Mouse (Mus musculus): ENCODE results near the gene Calr4. TPM values are rescaled to one million over a fixed set of nuclear protein-coding genes. Genes with fewer than 3 reads are reported as not detected.
A peak's percentile ranks its signal among the peaks of the same experiment; 100 is the strongest.

Calr4 gene
- polyA plus RNA-seq, 1 experiment from 2014 or later, result 0.12 TPM

DNA sequence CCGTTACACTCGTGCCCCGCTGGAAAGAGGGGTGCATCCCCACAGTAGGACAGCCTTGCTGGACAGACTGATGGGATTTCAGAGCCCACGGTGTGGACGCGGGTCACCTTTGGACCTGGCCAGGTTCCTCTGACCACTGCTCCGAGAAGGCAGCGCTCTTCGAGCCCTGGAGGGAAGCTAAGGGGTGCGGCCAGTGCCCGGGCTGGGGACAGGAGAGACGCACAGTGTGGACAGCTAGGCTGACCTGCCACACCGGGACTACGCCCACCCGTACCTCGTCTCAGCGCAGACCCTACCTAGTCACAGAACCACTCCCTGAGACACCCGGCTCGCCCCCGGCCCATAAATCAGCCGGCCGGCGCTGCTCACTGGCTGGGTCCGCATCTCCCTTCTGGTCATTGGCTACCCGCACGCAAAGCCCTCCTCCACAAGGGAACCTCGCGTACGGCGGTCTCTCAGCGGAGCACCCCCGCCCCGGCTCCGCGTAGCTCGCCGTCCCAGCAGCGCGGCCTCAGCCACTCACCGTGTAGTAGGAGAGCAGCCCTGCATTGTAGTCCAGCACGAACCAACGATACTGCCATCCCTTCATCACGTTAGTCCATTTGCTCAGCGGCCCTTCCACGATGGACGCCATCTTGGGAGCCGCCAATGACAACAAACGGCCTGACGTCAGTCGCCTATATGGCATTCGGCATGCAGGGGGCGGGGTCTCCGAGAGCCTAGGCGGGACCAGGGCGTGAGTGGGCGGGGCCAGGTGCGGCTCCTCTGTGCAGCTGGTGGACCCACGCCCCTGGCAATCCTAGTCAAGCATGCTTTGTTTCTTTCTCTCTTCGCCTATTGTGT, 32.5 kb upstream of the Calr4 start, which contains the start of gene Osbpl9:
Osbpl9 (minus strand) TSS at position 691 of the 843 bp plus-strand sequence.
- peak within 1 kb of the TSS; percentile 59 for H3K4me3 ChIP-seq (replicated peaks; ENCODE audit: low read depth, low read length)
- peak; percentile 19; the same call in 1 of the 2 replicates for TF ChIP-seq CTCF (IDR thresholded peaks at IDR 0.05; ENCODE audit: low read depth)
- H3K36me3 ChIP-seq (ENCODE audit: insufficient read depth, low read length), result no peaks in the 10 kb centered on the region
- H3K27me3 ChIP-seq (ENCODE audit: insufficient read depth, low read length), result no peaks in the 10 kb centered on the region
- under 1% methylated on average over 59 of the region's 59 CpGs for WGBS
- H3K9me3 ChIP-seq (replicated peaks; ENCODE audit: low read length), result no peaks in the 10 kb centered on the region
- 0 out of 2 replicates have a peak, but pooled peaks cover 3% of the 10 kb centered on the region for H3K4me1 ChIP-seq (replicated peaks; ENCODE audit: insufficient read depth, low read length)
- peak within 1 kb of the TSS; percentile 92 for H3K4me2 ChIP-seq (ENCODE audit: low read length)
- peak within 1 kb of the TSS; percentile 67 for H3K9ac ChIP-seq (ENCODE audit: low read depth, low read length)
- DNase-seq (ENCODE audit: low spot score), result peak; percentile 98
- peak within 1 kb of the TSS; percentile 96 for H3K27ac ChIP-seq
- peak; percentile 98 for ATAC-seq (replicated peaks; ENCODE audit: low FRiP score, low read depth)

DNA sequence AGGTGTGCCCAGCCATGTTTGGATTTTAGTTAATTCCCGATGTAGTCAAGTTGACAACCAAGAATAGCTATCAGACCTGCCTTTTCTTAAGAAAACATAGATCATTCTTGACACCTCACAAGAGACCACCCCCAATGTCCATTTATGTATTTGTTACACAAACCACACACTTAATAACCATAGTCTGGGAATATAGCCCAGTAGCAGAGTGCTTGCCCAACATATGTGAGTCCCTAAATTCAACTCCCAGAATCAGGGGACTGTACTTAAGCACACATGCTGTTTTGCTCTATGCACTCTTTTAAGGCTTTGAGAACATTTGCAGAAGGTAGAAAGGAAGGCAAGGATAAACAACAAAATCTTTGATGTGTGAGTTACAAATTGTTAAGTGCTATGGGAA, 30.4 kb upstream of the Calr4 start:
- H3K4me1 ChIP-seq (replicated peaks; ENCODE audit: insufficient read depth, low read length), result 0 out of 2 replicates have a peak, but pooled peaks cover 3% of the 10 kb centered on the region
- H3K27ac ChIP-seq, result no peak overlapping the region
- DNase-seq (ENCODE audit: low spot score) (no peak), ATAC-seq (replicated peaks; ENCODE audit: low FRiP score, low read depth) (no peak)
- no peak overlapping the region for H3K4me2 ChIP-seq (ENCODE audit: low read length)
- WGBS, result 92% methylated on average over 1 of the region's 1 CpGs
- no peaks in the 10 kb centered on the region for H3K36me3 ChIP-seq (ENCODE audit: insufficient read depth, low read length)
- no peak for TF ChIP-seq CTCF (IDR thresholded peaks at IDR 0.05; ENCODE audit: low read depth)
- H3K9ac ChIP-seq (ENCODE audit: low read depth, low read length), result no peak overlapping the region
- no peak overlapping the region for H3K4me3 ChIP-seq (replicated peaks; ENCODE audit: low read depth, low read length)
- no peaks in the 10 kb centered on the region for H3K27me3 ChIP-seq (ENCODE audit: insufficient read depth, low read length)
- H3K9me3 ChIP-seq (replicated peaks; ENCODE audit: low read length), result no peaks in the 10 kb centered on the region

DNA sequence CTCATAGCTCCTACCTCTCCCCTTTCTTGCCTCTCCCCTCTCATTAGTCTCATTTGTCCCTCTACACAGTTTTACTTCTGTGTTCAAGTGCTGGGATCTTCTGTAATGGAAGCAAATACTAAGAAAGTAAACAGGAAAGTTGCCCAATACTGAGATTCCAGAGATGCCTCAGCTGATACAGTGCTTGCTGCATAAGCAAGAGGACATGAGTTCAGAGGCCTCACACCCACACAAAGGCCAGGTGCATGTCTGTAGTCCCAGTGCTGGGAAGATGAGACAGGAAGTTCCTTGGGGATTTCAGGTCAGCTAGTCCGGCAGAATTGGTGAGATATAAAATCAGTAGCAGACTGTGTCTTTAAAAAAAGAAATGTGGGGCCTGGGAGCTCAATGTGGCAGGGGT, 29.9 kb upstream of the Calr4 start:
- H3K36me3 ChIP-seq (ENCODE audit: insufficient read depth, low read length), result no peaks in the 10 kb centered on the region
- 41% methylated on average over 1 of the region's 1 CpGs for WGBS
- no peak overlapping the region for H3K9ac ChIP-seq (ENCODE audit: low read depth, low read length)
- no peaks in the 10 kb centered on the region for H3K27me3 ChIP-seq (ENCODE audit: insufficient read depth, low read length)
- no peak for TF ChIP-seq CTCF (IDR thresholded peaks at IDR 0.05; ENCODE audit: low read depth)
- H3K4me1 ChIP-seq (replicated peaks; ENCODE audit: insufficient read depth, low read length), result 0 out of 2 replicates have a peak, but pooled peaks cover 3% of the 10 kb centered on the region
- no peak overlapping the region for H3K4me3 ChIP-seq (replicated peaks; ENCODE audit: low read depth, low read length)
- no peak for DNase-seq (ENCODE audit: low spot score)
- H3K4me2 ChIP-seq (ENCODE audit: low read length), result no peak overlapping the region
- H3K27ac ChIP-seq, result no peak overlapping the region
- H3K9me3 ChIP-seq (replicated peaks; ENCODE audit: low read length), result no peaks in the 10 kb centered on the region
- ATAC-seq (replicated peaks; ENCODE audit: low FRiP score, low read depth), result no peak

DNA sequence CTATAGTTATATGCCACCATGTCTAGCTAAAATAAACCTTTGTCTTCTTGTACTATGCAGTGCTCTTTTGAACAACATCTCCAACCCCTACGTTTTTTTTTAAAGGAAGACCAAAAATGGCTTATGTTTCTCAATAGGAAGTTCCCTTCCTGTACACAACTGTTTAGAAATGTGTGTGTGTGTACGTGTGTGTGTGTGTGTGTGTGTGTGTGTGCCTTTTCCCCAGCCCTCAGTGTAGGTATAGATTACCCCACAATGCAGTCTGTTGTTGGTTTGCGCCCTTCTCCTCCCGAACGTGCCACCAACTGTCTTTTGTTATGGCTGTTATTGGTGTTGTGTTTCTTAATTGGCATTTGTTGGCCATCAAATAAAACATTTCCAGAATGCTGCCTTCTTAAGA, 26.8 kb upstream of the Calr4 start:
- Histone ChIP-seq H3K36me3 (ENCODE audit: insufficient read depth, low read length) (no peaks in the 10 kb centered on the region), H3K9ac (ENCODE audit: low read depth, low read length) (no peak overlapping the region), H3K27me3 (ENCODE audit: insufficient read depth, low read length) (no peaks in the 10 kb centered on the region), H3K9me3 (replicated peaks; ENCODE audit: low read length) (no peaks in the 10 kb centered on the region), H3K4me1 (replicated peaks; ENCODE audit: insufficient read depth, low read length) (no peaks in the 10 kb centered on the region), H3K4me2 (ENCODE audit: low read length) (no peak overlapping the region), H3K27ac (no peak overlapping the region), H3K4me3 (replicated peaks; ENCODE audit: low read depth, low read length) (no peak overlapping the region)
- ATAC-seq (replicated peaks; ENCODE audit: low FRiP score, low read depth), result no peak
- TF ChIP-seq CTCF (IDR thresholded peaks at IDR 0.05; ENCODE audit: low read depth), result no peak
- no peak for DNase-seq (ENCODE audit: low spot score)
- 81% methylated on average over 5 of the region's 5 CpGs for WGBS

DNA sequence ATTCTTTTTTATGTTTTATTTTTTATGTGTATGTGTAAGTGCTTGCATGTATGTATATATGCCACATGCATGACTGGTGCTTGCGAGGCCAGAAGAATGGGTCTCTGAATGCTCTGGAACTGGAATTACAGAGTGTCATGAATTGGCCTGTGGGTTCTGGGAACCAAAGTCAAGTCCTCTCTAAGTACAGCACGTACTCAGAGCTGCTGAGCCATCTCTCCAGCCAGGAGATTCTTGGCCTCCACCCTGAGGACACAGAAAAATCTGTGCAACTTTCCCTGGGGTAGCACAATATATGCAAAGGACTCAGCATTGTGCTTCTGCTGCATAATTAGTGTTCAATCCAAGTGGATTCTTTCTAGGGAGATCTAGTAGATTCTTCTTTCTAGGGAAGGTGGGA, 24.0 kb upstream of the Calr4 start:
- H3K27ac ChIP-seq, result no peak overlapping the region
- TF ChIP-seq CTCF (IDR thresholded peaks at IDR 0.05; ENCODE audit: low read depth), result no peak
- H3K36me3 ChIP-seq (ENCODE audit: insufficient read depth, low read length), result no peaks in the 10 kb centered on the region
- 70% methylated on average over 2 of the region's 2 CpGs for WGBS
- no peak overlapping the region for H3K9ac ChIP-seq (ENCODE audit: low read depth, low read length)
- no peaks in the 10 kb centered on the region for H3K4me1 ChIP-seq (replicated peaks; ENCODE audit: insufficient read depth, low read length)
- H3K4me3 ChIP-seq (replicated peaks; ENCODE audit: low read depth, low read length), result no peak overlapping the region
- no peak overlapping the region for H3K4me2 ChIP-seq (ENCODE audit: low read length)
- ATAC-seq (replicated peaks; ENCODE audit: low FRiP score, low read depth), result no peak
- H3K27me3 ChIP-seq (ENCODE audit: insufficient read depth, low read length), result no peaks in the 10 kb centered on the region
- H3K9me3 ChIP-seq (replicated peaks; ENCODE audit: low read length), result no peaks in the 10 kb centered on the region
- no peak for DNase-seq (ENCODE audit: low spot score)

DNA sequence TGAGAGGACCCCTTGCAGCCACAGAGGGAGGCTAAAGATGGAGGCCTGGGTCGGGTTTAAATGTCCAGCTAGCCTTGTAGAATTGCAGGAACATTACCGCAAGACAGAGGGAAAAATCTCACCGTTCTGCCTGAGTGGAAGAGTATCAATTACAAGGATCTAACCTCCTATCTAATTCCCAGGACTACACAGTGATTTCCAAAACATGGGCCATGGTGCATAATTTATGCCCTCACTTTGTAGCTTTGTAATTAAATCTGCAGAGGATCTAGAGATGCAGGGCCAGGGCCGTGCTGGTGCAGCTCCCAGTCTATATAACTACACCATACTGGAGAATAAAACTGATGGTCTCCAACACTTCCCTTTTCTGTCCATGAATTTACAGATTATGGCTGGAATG, 23.4 kb upstream of the Calr4 start:
- no peak overlapping the region for H3K4me2 ChIP-seq (ENCODE audit: low read length)
- no peak for TF ChIP-seq CTCF (IDR thresholded peaks at IDR 0.05; ENCODE audit: low read depth)
- H3K4me3 ChIP-seq (replicated peaks; ENCODE audit: low read depth, low read length), result no peak overlapping the region
- H3K27ac ChIP-seq, result no peak overlapping the region
- no peaks in the 10 kb centered on the region for H3K27me3 ChIP-seq (ENCODE audit: insufficient read depth, low read length)
- H3K36me3 ChIP-seq (ENCODE audit: insufficient read depth, low read length), result no peaks in the 10 kb centered on the region
- no peaks in the 10 kb centered on the region for H3K9me3 ChIP-seq (replicated peaks; ENCODE audit: low read length)
- H3K9ac ChIP-seq (ENCODE audit: low read depth, low read length), result no peak overlapping the region
- H3K4me1 ChIP-seq (replicated peaks; ENCODE audit: insufficient read depth, low read length), result no peaks in the 10 kb centered on the region
- 37% methylated on average over 4 of the region's 4 CpGs for WGBS
- ATAC-seq (replicated peaks; ENCODE audit: low FRiP score, low read depth), result peak; percentile 63
- DNase-seq (ENCODE audit: low spot score), result peak; percentile 83

Data from kidney, postnatal 0 days (tissue).